35 mouse cellular contexts compared by ENCODE assay signal in genomic region chr16:31560426-31560825, GRCm38 (mm10).
"Had no signal": no experiment of that assay in that cellular context is flagged by ENCODE, and none has a peak within 500 bp of the region (broad histone marks: within the 10 kb centered on the region; RNA-seq: fewer than 3 reads in every experiment).

No protein-coding gene starts in this region.

- DNase-seq: heart, postnatal 10 days; heart, postnatal 14 days; heart, postnatal 36 days; heart, postnatal 4 days; kidney, adult 11 months; kidney, adult 18-20 months; kidney, adult 2 months; kidney, adult 8-10 months; kidney, adult 9 months; kidney, postnatal 10 days; kidney, postnatal 14 days; kidney, postnatal 25 days; kidney, postnatal 36 days; kidney, postnatal 4 days; layer of hippocampus, adult 9-11 months; layer of hippocampus, postnatal 36 days had no signal

- H3K9ac ChIP-seq: heart, embryonic 12.5 days; heart, embryonic 13.5 days; heart, embryonic 15.5 days; hindbrain, embryonic 12.5 days; hindbrain, embryonic 13.5 days; hindbrain, embryonic 14.5 days; hindbrain, embryonic 15.5 days; intestine, embryonic 15.5 days; kidney, embryonic 15.5 days had no signal

- H3K36me3 ChIP-seq: heart, embryonic 10.5 days; heart, embryonic 12.5 days; heart, embryonic 13.5 days; heart, embryonic 15.5 days; hindbrain, embryonic 10.5 days; hindbrain, embryonic 12.5 days; hindbrain, embryonic 13.5 days; hindbrain, embryonic 15.5 days; intestine, embryonic 15.5 days; kidney, embryonic 15.5 days had no signal

- H3K9me3 ChIP-seq: heart, embryonic 10.5 days; heart, embryonic 15.5 days; hindbrain, embryonic 10.5 days; hindbrain, embryonic 13.5 days; hindbrain, embryonic 15.5 days; intestine, embryonic 15.5 days had no signal

- H3K4me1 ChIP-seq: heart, embryonic 10.5 days; heart, embryonic 12.5 days; heart, embryonic 13.5 days; heart, embryonic 15.5 days; hindbrain, embryonic 12.5 days; hindbrain, embryonic 13.5 days; hindbrain, embryonic 15.5 days; intestine, embryonic 15.5 days; kidney, embryonic 15.5 days had no signal

- H3K27me3 ChIP-seq: heart, embryonic 12.5 days; heart, embryonic 13.5 days; heart, embryonic 15.5 days; hindbrain, embryonic 12.5 days; hindbrain, embryonic 13.5 days; hindbrain, embryonic 15.5 days; intestine, embryonic 15.5 days; kidney, embryonic 15.5 days had no signal

- H3K27ac ChIP-seq: heart, embryonic 10.5 days; heart, embryonic 13.5 days; heart, embryonic 15.5 days; hindbrain, embryonic 10.5 days; hindbrain, embryonic 12.5 days; hindbrain, embryonic 13.5 days; hindbrain, embryonic 14.5 days; hindbrain, embryonic 15.5 days; hindbrain, postnatal 0 days; intestine, embryonic 15.5 days; kidney, embryonic 15.5 days; kidney, postnatal 0 days; layer of hippocampus, adult 2 months had no signal

- H3K4me3 ChIP-seq: heart, embryonic 10.5 days; heart, embryonic 12.5 days; heart, embryonic 13.5 days; heart, embryonic 15.5 days; hindbrain, embryonic 10.5 days; hindbrain, embryonic 12.5 days; hindbrain, embryonic 13.5 days; hindbrain, embryonic 15.5 days; intestine, embryonic 15.5 days; kidney, embryonic 15.5 days; layer of hippocampus, adult 2 months had no signal

- ATAC-seq: hindbrain, embryonic 16.5 days; hindbrain, postnatal 0 days; inflammation-experienced regulatory T-cells, adult 6 months; intestine, embryonic 15.5 days; intestine, embryonic 16.5 days; intestine, postnatal 0 days had no signal

- H3K4me2 ChIP-seq: heart, embryonic 11.5 days; heart, embryonic 12.5 days; heart, embryonic 13.5 days; heart, embryonic 15.5 days; hindbrain, embryonic 12.5 days; hindbrain, embryonic 13.5 days; hindbrain, embryonic 14.5 days; hindbrain, embryonic 15.5 days; intestine, embryonic 15.5 days; kidney, embryonic 15.5 days had no signal
